Mouse (Mus musculus) E14TG2a.4 (cell line): ENCODE measurements at regions not wholly inside any gene's neighbourhood (a gene's known extent, or its start where the extent isn't known, plus 50 kb on each side); places are given as distances from the start of the nearest gene placed in this dataset.

ENCODE experiments used
- H3K27me3 ChIP-seq: 2 replicates; pipeline ENCODE4 v1.6.1; 2014; ENCODE audit warnings: low read length, control low read depth; ENCODE audit not compliant: insufficient read depth
- H3K36me3 ChIP-seq: 2 replicates; pipeline ENCODE4 v1.6.1; 2014; ENCODE audit warnings: low read length, control low read depth; ENCODE audit not compliant: insufficient read depth
- H3K4me1 ChIP-seq: replicated peaks from 2 replicates; pipeline ENCODE4 v1.6.1; 2014; ENCODE audit warnings: low read depth, low read length, control low read depth
- H3K4me3 ChIP-seq: replicated peaks from 2 replicates; pipeline ENCODE4 v1.5.1; 2014; ENCODE audit warnings: mild to moderate bottlenecking, low read length
- H3K9me3 ChIP-seq: 2 replicates; pipeline ENCODE4 v1.6.1; 2014; ENCODE audit warnings: low read length, control low read depth
- CTCF ChIP-seq: conservative IDR thresholded peaks from 2 replicates; pipeline ENCODE4 v1.5.1; 2014; ENCODE audit warnings: low read length
- NANOG ChIP-seq: IDR thresholded peaks from 2 replicates; pipeline ENCODE4 v1.6.1; 2014; ENCODE audit warnings: borderline replicate concordance, low read length, mixed read lengths
- POU5F1 ChIP-seq: IDR thresholded peaks from 2 replicates; pipeline ENCODE4 v1.6.1; 2014; ENCODE audit warnings: low read length, borderline replicate concordance

GRCm38 (mm10) chr10:68378212-68378611 lies 99.7 kb upstream of the Arid5b start:
- no peak for TF ChIP-seq NANOG
- no peak for TF ChIP-seq CTCF
- TF ChIP-seq POU5F1 = no peak
- H3K36me3 ChIP-seq = no peaks in the 10 kb centered on the region
- H3K4me3 ChIP-seq = no peak overlapping the region
- no peaks in the 10 kb centered on the region for H3K4me1 ChIP-seq
- H3K27me3 ChIP-seq = no peaks in the 10 kb centered on the region; the same call in 1 of the 2 replicates
- no peaks in the 10 kb centered on the region; the same call in 1 of the 2 replicates for H3K9me3 ChIP-seq

DNA sequence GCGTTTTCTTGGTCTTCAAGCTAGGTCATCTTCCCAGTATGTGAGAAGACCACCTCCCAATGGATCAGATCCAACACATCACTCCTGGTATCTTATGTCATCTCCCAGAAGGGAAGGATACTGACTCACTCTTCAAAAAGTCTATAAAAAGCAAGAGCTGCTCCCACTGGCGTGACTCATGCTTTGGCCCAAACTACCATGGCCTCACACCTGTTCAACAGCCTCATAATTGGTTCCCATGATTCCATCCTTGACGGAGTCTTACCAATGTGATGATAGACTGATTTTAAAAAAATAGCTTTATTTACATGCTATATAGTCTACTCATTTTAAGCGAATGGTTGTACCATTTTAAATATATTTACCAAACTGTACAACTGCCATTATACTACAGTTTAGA lies 98.9 kb upstream of the Arid5b start:
- H3K9me3 ChIP-seq = no peaks in the 10 kb centered on the region; the same call in 1 of the 2 replicates
- no peaks in the 10 kb centered on the region for H3K4me1 ChIP-seq
- TF ChIP-seq NANOG (no peak), POU5F1 (no peak), CTCF (no peak)
- no peak overlapping the region for H3K4me3 ChIP-seq
- no peaks in the 10 kb centered on the region; the same call in 1 of the 2 replicates for H3K27me3 ChIP-seq
- no peaks in the 10 kb centered on the region for H3K36me3 ChIP-seq

DNA sequence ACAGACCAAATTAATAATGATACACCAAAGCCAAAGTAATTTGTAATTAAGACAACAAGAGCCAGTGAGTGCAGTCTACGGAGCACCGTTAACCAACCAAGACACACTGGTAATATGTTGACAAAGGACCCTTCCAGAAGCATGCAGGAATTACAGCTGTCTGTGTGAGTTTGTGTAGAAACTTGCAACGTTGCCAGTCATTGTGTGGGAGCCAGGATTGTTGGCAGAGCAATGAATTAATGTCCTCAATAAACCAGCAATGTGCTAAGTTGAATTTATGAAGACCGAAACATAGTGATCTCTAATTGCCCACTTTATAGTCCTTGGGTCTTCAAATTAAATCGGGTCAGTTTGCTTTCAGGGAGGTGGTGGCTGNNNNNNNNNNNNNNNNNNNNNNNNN lies 95.3 kb upstream of the Arid5b start:
- no peak overlapping the region for H3K4me3 ChIP-seq
- H3K27me3 ChIP-seq = no peaks in the 10 kb centered on the region; the same call in 1 of the 2 replicates
- H3K4me1 ChIP-seq = no peaks in the 10 kb centered on the region
- H3K9me3 ChIP-seq = no peaks in the 10 kb centered on the region; the same call in 1 of the 2 replicates
- H3K36me3 ChIP-seq = no peaks in the 10 kb centered on the region
- no peak for TF ChIP-seq POU5F1

GRCm38 (mm10) chr10:68371785-68372184 lies 93.2 kb upstream of the Arid5b start:
- Histone ChIP-seq H3K4me3 (no peak overlapping the region), H3K9me3 (peaks cover 12% of the 10 kb centered on the region), H3K4me1 (no peaks in the 10 kb centered on the region), H3K27me3 (no peaks in the 10 kb centered on the region; the same call in 1 of the 2 replicates), H3K36me3 (no peaks in the 10 kb centered on the region)
- no peak for TF ChIP-seq NANOG

DNA sequence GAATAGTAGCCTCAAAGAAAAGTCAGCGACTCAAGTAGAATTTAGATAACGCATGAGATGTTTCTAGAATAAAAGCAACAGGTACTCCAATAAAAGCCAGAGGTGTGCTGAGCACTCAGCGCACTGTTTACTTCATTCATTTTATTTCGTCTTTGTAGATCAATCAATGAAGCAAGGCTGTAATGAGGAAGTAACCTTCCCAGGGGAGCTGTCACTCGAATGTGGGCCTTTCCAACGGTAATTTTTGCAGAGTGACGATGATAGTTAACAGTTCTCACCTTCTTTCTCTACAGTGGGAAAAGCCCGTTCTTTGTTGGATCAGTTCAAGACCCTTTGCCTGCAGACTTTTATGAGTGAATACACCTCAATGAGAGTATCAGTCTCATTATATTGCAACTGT lies 92.4 kb upstream of the Arid5b start:
- no peak overlapping the region for H3K4me3 ChIP-seq
- H3K27me3 ChIP-seq = no peaks in the 10 kb centered on the region; the same call in 1 of the 2 replicates
- peaks cover 19% of the 10 kb centered on the region for H3K9me3 ChIP-seq
- TF ChIP-seq NANOG (no peak), CTCF (no peak), POU5F1 (no peak)
- H3K4me1 ChIP-seq = no peaks in the 10 kb centered on the region
- H3K36me3 ChIP-seq = no peaks in the 10 kb centered on the region

DNA sequence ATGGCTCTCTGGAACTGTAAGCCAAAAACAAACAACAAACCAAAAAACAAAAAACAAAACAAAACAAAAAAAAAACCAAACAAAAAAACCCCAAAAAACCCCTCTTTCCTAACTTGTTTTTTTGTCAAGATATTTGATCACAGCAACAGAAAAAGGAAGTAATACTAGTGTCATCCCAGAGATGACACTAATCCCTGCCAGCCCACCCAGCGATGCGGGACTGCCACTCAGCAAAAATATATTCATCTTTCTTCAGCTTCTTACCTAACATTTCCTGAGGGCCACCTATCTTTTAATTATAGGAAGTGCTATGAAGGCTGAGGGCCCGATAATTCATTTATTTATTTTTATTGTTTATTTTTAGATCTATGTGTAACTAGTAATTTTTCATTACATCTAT lies 88.3 kb upstream of the Arid5b start:
- no peak overlapping the region for H3K4me3 ChIP-seq
- TF ChIP-seq NANOG = no peak
- no peak for TF ChIP-seq CTCF
- TF ChIP-seq POU5F1 = no peak
- no peaks in the 10 kb centered on the region for H3K4me1 ChIP-seq
- no peaks in the 10 kb centered on the region; the same call in 1 of the 2 replicates for H3K27me3 ChIP-seq
- peaks cover 19% of the 10 kb centered on the region for H3K9me3 ChIP-seq
- H3K36me3 ChIP-seq = no peaks in the 10 kb centered on the region

DNA sequence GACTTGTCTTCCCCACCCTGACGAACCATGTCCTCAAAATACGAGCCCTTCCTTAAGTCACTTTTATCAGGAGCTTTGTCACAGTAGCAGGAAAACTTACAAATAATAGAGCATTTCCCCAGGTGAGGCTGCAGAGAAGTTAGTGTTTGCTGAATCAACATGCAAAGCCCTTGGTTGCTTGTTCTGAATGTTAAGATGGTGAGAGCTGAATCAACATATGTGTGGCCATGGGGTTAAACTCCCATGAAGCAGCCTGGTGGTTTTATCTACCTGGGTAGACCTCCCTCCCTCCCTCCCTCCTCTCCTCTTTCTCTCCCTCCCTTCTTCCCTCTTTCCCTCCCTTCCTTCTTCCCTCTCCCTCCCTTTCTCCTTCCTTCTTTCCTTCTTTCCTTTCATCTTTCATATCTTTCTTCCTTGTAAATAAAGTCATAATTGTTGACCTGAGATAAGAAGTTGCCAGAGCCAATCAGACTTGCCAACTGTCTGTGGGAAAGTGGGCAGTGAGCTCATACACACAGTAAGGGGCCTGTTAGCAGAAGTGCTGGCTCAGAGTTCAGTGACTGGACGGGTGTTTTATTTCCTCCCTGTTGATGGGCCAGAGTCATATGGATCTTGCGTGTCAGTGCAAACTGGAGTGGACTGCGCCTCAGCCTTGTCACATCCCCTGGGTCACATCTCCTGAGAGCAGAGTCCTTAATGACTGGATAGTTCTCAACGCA lies 82.4 kb upstream of the Arid5b start:
- Histone ChIP-seq H3K27me3 (no peaks in the 10 kb centered on the region; the same call in 1 of the 2 replicates), H3K9me3 (no peaks in the 10 kb centered on the region), H3K4me1 (no peaks in the 10 kb centered on the region), H3K36me3 (no peaks in the 10 kb centered on the region), H3K4me3 (no peak overlapping the region)
- TF ChIP-seq CTCF (no peak), NANOG (no peak), POU5F1 (no peak)

- Histone ChIP-seq H3K27me3 (no peaks in the 10 kb centered on the region; the same call in 1 of the 2 replicates), H3K9me3 (no peaks in the 10 kb centered on the region)
These were observed 80.6 kb upstream of the Arid5b start for GRCm38 (mm10) chr10:68359135-68359534.

GRCm38 (mm10) chr10:68356973-68357372 lies 78.4 kb upstream of the Arid5b start:
- Histone ChIP-seq H3K4me1 (no peaks in the 10 kb centered on the region), H3K4me3 (no peak overlapping the region), H3K27me3 (no peaks in the 10 kb centered on the region; the same call in 1 of the 2 replicates), H3K36me3 (no peaks in the 10 kb centered on the region), H3K9me3 (no peaks in the 10 kb centered on the region)
- TF ChIP-seq POU5F1 (no peak), NANOG (no peak), CTCF (no peak; the same call in 1 of the 2 replicates)

More at GRCm38 (mm10) chr10:68359135-68359534, 80.6 kb upstream of the Arid5b start:
- peak; percentile 57 for TF ChIP-seq CTCF
- no peak for TF ChIP-seq NANOG
- no peak for TF ChIP-seq POU5F1
- Histone ChIP-seq H3K36me3 (no peaks in the 10 kb centered on the region), H3K4me1 (no peaks in the 10 kb centered on the region), H3K4me3 (no peak overlapping the region)
